Mouse (Mus musculus) liver, postnatal 0 days (tissue): Measurements from ENCODE around the gene Cnot10.

Experiments
- CTCF ChIP-seq: sonication (generic); IDR thresholded peaks from 2 replicates; pipeline ENCODE4 v1.5.1; 2016; ENCODE audit warnings: antibody characterized with exemption, low read depth
- EP300 ChIP-seq: IDR thresholded peaks from 2 replicates; pipeline ENCODE4 v1.6.1; 2016; ENCODE audit warnings: antibody characterized with exemption, low read depth, mild to moderate bottlenecking

DNA sequence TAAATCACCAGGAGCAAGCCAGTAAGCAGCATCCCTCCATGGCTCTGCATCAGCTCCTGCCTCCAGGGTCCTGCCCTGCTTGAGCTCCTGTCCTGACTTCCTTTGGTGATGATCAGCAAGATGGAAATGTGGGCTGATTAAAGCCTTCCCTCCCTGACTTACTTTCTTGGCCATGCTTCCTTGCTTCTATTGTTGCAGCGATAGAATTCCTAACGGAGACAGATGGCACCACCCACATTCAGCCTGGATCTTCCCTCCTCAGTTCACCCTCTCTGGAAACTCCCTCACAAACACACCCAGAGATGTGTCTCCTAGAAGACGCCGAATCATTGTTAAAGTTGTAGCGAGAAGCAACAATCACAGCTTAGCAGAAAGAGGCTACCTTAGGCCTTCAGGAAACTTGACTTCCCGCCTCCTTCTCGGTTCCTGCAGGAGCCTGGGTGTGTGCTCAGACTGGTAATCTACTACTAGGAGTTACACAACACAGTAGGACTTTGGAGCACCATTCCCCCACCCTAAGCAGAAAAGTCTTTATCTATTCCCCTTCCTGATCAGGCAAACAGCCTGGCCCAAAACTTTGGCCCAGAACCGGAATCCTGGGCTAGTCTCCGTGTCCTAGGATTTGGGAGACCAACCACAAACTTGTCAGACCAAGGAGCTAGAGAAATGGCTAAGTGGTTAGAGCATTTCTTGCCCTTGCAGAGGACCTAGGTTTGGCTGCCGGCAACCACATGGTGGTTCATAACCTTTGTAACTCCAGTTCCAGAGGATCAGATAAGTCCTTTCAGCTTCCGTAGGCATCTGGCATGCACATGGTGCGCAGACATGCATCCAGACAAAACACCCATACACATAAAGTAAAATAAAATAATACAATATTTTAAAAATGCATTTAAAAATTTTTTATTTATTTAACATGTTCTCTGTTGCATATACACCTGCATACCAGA is 6.8 kb upstream of the Cnot10 start:
- TF ChIP-seq EP300 (no peak), CTCF (no peak)
